Mouse (Mus musculus) layer of hippocampus, adult 8-10 months (tissue): ENCODE measurements around the gene Cggbp1. TPM values are rescaled to one million over a fixed set of nuclear protein-coding genes. Genes with fewer than 3 reads are reported as not detected.

Experiments
- DNase-seq, 2 experiments: peaks; one replicate each; pipeline ENCODE4 v3.0.0; 2022; ENCODE audit warnings: low spot score in 2 of 2
- total RNA-seq, 4 experiments: library from RNA; stranded (reverse); gene quantifications; 2 replicates each; pipeline ENCODE4 v1.2.4; 2022

Cggbp1 gene
- total RNA-seq, 4 experiments from 2014 or later: 54.9 to 72.2 (median 59.0) TPM

DNA sequence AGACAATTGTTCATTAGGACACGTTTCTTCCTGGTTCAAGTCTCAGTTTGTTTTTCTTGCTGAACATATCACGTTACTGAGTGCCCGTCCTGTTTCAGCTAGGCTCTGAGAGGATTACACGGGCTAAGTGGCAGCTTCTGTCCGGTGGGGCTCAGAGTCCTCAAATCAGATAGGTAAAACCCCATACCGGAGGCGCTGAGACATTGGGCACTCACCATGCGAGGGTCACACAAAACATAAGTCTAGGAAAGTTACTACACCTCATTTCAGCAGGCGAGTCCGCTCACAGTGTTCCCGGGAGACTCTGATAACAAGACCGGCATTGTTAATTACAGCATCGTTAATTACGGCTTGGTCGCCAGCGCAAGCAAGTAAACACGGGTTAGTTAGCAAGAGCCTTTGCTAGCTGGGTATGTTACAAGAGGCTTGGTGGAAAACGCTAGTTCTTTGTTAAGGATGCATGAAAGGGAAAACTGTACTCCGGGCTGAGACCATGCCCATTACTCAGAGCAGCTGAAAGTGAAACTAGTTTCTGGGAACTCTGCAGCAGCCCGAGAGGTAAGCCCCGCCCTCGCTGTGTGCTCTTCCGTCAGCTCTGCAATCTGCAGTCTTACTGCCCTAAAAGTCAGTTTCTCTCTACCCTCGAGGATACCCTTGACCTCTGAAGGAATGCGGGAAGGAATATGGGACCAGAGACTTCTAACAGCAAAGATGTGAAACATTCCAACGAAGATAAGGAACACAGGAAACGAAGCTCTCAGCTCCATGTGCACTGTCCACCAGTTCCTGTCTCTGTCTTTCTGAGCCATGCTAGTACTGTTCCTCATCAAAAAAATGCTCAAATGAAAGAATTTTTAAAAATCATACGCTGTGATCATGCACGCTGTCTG lies 21.9 kb downstream of the Cggbp1 start:
- DNase-seq: peak in 1 of 2 experiments; percentile 42

DNA sequence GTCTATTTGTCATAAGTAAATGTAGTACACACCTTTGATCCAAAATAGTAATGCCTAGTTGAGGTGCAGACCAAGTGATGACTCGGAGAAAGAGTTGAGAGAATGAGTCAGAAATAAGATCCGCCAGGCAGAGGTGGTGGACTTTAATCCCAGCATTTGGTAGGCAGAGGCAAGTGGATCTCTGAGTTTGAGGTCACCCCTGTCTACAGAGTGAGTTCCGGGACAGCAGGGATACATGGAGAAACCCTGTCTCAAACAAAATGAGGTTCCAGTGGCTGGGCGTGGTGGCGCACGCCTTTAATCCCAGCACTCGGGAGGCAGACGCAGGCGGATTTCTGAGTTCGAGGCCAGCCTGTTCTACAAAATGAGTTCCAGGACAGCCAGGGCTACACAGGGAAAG lies 23.6 kb downstream of the Cggbp1 start:
- no peak for DNase-seq

DNA sequence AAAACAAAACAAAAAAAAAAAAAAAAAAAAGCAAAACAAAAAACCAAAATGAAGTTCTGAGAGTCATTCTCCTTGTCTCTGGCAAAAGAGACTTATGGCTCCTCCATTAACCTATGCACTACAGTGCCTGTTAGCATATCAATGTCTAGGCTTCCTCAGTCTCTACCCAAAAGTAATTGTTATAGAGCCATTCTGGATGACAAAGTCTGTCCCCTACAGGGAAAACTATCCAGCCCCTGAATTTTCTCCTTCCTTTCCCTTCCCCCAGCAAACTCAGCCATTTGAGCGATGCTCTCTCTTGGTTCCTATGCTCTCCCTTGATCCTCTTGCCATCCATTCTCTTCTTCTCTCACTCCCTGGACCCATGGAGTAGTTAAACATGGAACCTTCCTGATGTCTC lies 24.0 kb downstream of the Cggbp1 start:
- no peak for DNase-seq

DNA sequence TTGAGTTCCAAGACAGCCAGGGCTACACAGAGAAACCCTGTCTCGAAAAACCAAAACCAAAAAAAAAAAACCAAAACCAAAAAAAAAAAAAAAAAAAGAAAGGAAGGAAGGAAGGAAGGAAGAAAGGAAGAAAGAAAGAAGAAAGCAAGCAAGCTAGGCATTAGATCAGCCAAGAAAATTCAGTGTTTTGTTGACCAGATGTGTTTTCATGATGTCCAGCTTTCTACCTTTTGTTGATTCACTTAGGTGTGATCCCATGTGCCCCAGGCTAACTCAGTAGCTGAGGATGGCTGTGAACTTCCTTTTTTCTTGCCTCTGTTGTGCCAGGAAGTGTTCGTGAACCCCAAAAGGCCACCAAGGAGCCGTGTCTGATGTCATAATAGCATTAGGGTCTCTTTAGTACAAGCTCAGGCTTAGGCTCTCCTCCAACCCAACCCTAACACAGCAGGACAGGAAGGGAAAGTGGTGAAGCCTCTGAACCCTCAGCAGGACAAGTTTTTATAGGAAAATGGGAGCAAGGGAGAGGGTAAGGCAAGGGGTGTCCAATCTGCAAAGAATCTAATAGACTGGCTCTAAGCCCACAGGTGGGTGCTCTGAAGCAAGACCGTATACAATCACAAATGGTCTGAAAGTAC lies 25.0 kb downstream of the Cggbp1 start:
- no peak for DNase-seq

DNA sequence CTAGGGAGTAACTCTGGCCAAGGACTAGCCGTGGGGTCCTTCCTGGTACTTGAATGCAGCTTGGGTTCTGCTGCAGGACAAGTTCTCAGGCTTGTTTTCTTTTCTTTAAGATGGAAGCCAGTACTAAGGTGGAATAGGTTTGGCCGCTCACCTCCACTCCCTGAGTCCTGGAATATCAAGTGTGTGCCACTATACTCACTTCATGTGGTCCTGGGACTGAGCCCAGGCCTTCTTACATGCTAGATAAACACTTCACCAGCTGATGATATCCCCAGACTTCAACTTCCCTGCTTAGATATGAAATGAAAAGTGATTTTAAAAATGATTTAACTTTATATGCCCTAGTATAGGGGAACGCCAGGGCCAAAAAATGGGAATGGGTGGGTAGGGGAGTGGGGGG lies 25.5 kb downstream of the Cggbp1 start:
- no peak for DNase-seq

DNA sequence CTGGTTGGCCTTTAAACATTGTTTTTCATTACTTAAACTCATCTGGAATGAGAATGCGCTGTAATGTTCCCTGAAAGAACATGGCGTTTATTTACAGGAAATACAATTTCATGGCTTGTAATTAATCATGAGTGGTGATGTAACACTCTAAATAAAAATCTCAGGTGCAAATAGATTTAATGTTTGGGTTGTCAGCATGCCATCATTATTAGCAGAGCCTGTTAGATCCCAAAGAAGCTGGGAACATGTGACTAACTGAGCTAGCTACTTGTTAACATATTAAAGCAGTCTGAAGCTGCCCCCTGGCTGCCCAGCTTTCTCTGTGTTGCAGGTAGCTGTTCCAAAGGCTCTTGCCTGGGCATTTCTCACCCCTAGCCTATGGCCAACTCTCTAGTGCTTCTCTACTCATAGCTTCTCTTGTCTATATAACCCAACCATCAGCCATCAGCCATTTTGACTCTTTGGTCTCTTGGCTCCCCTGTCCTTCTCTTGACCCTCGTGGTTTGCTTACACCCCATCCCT lies 26.9 kb downstream of the Cggbp1 start:
- no peak for DNase-seq

DNA sequence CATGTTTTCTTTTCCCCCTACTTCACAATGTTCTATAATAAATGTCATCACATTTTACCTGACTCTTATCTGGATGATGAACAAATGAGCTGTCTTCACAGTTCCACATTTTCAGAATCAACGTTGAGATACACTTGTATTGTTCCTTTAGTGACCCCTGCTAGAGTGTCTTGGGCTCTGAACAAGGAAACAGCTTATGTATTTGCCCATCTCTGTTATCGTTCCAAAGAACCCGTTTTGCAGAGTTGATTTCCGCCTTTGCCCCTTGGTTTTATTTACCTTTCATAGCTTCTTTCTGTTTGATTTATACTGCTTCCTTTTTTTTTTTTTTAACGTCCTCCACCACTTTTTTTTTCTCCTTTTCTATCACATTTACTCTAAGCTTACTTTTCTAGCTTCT lies 27.9 kb downstream of the Cggbp1 start:
- DNase-seq: no peak

DNA sequence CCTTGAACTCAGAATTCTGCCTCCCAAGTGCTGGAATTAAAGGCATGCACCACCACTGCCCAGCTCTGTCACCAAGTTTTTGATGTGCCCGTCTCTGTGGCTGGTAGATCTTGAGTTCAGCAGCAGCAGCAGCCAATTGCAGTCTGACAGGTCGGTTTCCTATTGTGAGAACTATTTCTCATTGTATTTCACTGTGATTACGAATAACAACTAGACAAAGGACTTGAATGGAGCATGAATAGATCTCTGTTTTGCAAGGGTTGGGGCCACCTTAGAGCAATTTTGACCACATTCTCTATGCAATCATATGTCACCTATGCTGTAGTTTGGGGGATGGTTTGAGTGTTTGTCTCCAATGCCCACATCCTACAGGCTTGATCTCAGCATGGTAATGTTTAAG lies 29.2 kb downstream of the Cggbp1 start:
- no peak for DNase-seq

DNA sequence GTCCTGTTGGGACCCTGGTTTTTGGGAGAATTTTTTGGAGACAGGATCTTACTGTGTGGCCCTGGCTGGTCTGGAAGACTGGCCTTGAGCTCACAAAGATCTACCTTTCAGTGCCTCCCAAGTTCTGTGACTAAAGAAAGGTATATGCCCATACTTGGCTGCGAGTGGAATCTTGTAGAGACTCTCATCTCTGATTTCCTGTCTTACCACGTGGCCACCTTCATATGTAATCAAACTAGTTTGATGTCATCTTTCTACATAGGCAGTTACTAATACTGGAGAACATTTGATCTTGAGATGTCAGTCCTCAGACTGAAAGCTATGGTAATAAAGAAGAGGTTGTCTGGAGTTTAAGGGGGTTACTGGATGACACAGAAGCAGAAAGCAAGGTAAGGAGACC lies 29.6 kb downstream of the Cggbp1 start:
- no peak for DNase-seq

DNA sequence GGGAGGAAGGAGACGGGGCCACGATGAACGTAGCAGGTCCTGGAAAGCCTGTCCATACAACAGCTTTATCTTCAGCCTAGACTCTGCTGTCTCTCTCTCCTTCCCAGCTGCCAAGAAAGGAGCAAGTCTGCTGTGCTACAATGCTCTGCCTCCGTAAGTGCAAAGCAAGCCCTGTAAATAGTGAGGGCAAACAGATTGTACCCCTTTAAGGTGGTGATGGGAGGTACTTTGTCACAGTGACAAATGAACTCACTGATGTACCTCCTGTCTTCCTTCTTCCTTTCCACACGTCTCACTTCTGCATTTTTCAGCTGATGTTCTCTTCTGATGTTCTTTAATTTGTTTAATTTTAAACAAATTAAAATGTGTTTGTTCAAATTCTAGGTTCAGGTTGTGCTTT lies 32.1 kb downstream of the Cggbp1 start:
- DNase-seq: no peak

DNA sequence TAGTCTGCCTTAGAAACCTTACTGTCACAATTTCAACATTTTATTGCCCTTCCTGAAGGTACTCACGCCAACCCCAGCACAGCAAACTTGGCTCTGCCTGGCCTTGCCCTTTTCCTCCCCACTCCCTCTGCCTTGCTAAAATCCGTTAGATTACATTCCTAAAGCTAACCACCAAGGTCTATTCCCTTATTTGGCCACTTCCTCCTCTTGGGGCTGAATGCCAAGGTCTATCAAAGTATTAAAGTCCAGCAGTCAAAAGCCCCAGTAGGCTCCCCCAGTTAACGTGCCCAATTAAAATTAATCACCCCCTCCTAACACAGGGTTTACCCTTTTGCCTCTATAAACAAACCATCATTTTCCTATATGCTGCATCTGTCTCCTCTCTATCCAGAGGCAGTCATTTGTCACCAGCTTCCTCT lies 32.6 kb downstream of the Cggbp1 start:
- DNase-seq: no peak

DNA sequence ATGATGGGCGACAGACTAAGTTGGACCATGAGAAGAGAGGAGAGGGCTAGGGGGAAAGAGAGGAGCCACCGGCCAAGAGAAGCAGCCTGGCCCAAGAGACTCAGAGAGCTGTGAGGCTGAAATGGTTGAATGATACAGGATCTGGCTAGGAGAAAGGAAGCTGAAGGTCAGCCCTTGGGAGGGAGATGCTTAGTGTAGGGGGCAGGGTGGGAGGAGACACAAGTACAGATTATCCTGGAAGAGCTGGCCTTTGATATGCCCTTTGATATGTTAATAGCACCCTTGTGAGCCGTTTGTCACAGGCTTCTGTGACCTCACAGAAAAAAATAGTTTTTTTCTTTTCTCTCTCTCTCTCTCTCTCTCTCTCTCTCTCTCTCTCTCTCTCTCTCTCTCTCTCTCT lies 33.3 kb downstream of the Cggbp1 start:
- DNase-seq: no peak

DNA sequence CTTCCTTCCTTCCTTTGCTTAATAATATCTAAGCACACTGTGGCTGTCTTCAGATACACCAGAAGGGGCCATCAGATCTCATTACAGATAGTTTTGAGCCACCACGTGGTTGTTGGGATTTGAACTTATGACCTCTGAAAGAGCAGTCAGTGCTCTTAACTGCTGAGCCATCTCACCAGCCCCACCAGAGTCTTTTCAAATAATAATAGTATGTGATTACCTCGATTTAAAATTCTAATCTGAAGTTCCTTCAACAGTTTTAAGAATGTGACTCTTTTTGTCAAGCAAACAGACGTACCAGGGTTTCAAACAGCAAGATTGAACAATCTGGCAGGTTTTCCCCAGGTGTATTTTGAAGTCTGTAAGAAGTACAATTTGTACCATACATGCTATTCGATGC lies 33.8 kb downstream of the Cggbp1 start:
- no peak for DNase-seq

DNA sequence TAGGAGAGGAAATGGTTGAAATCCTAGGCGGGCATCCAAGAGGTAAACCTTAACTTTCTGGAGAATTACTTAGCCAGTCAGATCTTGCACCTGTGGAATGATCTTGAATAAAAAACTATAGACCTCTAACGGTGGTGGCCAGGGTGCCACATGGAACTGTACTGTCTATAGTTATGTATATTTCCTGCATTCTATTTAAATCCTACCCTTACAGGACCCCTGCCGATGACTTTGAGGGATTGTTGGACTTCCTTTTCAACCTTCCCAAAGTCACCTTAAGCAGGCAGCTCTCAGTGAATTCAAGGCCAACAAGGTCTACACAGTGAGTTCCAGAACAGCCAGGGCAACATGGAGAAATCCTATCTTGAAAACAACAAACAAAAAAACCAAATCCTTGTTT lies 37.7 kb downstream of the Cggbp1 start:
- DNase-seq: no peak

DNA sequence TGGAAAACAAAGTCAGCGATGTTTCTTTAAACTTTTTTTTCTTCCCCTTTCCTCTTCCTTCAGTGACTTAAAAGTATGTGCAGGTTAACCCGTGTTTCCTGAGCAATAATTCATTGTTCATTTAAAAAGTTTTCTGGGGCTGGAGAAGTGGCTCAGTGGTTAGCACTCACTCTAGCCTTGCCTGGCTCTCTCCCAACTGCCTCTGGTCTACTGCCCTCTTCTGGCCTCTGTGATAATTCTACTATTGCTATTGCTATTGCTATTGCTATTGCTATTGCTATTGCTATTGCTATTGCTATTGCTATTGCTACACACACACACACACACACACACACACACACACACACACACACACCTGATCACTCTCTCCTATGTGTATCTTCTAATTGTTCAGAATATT lies 47.3 kb downstream of the Cggbp1 start:
- DNase-seq: no peak

DNA sequence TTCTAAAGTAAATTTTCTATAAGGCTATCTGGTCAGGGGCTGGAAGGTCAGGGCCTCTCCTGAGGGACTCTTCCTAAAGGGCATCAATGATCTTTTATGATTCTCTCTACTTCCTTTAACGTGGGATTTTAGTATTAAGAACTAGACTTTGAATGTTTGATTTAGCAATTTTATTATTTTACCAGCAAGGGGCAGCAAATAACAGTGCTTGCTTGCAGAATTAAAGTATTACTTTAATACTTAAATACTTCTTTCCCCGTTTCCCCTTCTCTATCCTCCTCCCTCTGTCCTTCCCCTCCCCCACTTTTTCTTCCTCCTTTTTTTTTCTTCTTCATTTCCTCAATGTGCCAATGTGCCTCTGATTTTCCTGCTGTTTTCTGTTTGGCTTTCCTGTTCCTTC lies 51.5 kb downstream of the Cggbp1 start:
- DNase-seq: no peak

DNA sequence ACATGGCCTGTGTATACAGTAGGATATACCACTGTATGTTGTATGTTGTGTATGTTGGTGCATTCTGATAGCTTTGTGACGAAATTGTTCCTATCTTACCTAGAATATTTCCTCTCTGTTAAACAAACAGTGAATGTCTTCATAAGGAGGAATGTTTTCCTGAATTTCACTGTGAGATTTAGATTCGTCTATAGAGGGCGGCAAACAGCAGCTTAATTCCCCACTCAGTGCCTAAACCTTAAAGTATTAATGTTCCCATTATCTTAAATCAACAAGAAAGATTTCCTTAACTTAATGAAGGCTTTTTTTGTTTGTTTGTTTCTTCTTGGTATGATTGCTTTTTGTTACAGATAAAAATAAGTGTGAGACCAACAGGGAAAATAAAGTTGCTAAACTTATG lies 55.3 kb downstream of the Cggbp1 start:
- no peak for DNase-seq

DNA sequence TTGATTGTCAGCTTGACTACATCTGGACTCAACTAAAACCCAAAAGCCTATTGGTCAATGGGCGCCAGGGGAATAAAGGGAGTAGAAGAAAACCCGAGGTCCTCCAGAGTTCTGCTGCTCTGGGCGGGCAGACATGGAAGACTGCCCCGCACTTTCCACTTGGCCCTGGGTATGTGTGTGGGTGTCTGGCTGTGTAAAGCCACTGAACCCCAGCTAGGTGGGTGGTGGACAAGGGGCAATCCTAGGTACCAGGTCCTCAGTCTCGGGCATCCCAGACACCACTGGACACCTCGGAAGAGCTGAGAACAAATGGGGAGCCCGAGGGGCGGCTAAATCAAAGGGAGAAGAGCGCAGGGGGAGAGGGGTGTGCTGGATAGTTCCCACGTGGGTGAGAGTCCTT lies 57.0 kb downstream of the Cggbp1 start:
- DNase-seq: no peak

Other genes starting within 250 kb of the Cggbp1 start
- 1 to 10 TPM; 1.8 to 2.3 (median 2.0) TPM for gene Csnka2ip, start 249.6 kb upstream of the Cggbp1 start, total RNA-seq
- gene 4930453N24Rik, start 80.8 kb upstream of the Cggbp1 start, total RNA-seq: 10 to 100 TPM; 16.3 to 29.9 (median 22.3) TPM
- gene Zfp654, start 344 bp upstream of the Cggbp1 start, total RNA-seq: 10 to 100 TPM; 15.6 to 18.9 (median 17.0) TPM